Mouse (Mus musculus) forebrain, embryonic 14.5 days (tissue): ENCODE results near the gene Gm28051. TPM values are rescaled to one million over a fixed set of nuclear protein-coding genes. Genes with fewer than 3 reads are reported as not detected.

Experiments
- ATAC-seq: fragments of 200-750 bp; cut with Nextera tagmentation; 2 replicates; pipeline ENCODE4 v1.8.0; 2017; ENCODE audit warnings: mild to moderate bottlenecking, moderate library complexity
- DNase-seq: peaks from one replicate; pipeline ENCODE4 v3.0.0-alpha.2; 2015; ENCODE audit warnings: low spot score
- H3K27ac ChIP-seq: fragments of 300-500 bp; sonication (generic); 2 replicates; pipeline ENCODE4 v1.5.1; 2014; ENCODE audit warnings: low read depth, mild to moderate bottlenecking, control low read depth, low read length, moderate library complexity
- H3K27me3 ChIP-seq: fragments of 300-500 bp; sonication (generic); replicated peaks from 2 replicates; pipeline ENCODE4 v1.6.1; 2014; ENCODE audit warnings: low read length, control low read depth, mixed read lengths; ENCODE audit not compliant: control insufficient read depth, insufficient read depth
- H3K36me3 ChIP-seq: fragments of 300-500 bp; sonication (generic); 2 replicates; pipeline ENCODE4 v1.6.1; 2014; ENCODE audit warnings: low read length, control low read depth; ENCODE audit not compliant: control insufficient read depth, insufficient read depth
- H3K4me1 ChIP-seq: fragments of 300-500 bp; sonication (generic); 2 replicates; pipeline ENCODE4 v1.6.1; 2014; ENCODE audit warnings: antibody characterized with exemption, low read length, control low read depth; ENCODE audit not compliant: control insufficient read depth, insufficient read depth
- H3K4me2 ChIP-seq: fragments of 300-500 bp; sonication (generic); 2 replicates; pipeline ENCODE4 v1.6.1; 2014; ENCODE audit warnings: mild to moderate bottlenecking, control low read depth, low read length
- H3K4me3 ChIP-seq: fragments of 300-500 bp; sonication (generic); 2 replicates; pipeline ENCODE4 v1.5.1; 2014; ENCODE audit warnings: low read depth, low read length, control low read depth
- H3K9ac ChIP-seq: fragments of 300-500 bp; sonication (generic); 2 replicates; pipeline ENCODE4 v1.6.1; 2014; ENCODE audit warnings: mild to moderate bottlenecking, low read length, control low read depth, moderate library complexity
- H3K9me3 ChIP-seq: fragments of 300-500 bp; sonication (generic); replicated peaks from 2 replicates; pipeline ENCODE4 v1.6.1; 2016; ENCODE audit warnings: low read length, control low read depth, mixed read lengths; ENCODE audit not compliant: control insufficient read depth
- WGBS: fragments of 180-500 bp; shearing (Covaris S2); extraction: QIAGEN DNeasy Blood & Tissue Kit; methylation state at CpG from one replicate; pipeline ENCODE4 v1.1.7; 2014; 5-methylcytosine and 5-hydroxymethylcytosine counted together
- polyA plus RNA-seq: library from polyadenylated mRNA; unstranded; fragments of >200 nt; fragmentation: Nextera tagmentation; extraction: Ambion mirVana; gene quantifications from 2 replicates; pipeline ENCODE4 v1.2.1, GENCODE M21; 2014

The Gm28051 gene
- not detected in 2 replicates for polyA plus RNA-seq

DNA sequence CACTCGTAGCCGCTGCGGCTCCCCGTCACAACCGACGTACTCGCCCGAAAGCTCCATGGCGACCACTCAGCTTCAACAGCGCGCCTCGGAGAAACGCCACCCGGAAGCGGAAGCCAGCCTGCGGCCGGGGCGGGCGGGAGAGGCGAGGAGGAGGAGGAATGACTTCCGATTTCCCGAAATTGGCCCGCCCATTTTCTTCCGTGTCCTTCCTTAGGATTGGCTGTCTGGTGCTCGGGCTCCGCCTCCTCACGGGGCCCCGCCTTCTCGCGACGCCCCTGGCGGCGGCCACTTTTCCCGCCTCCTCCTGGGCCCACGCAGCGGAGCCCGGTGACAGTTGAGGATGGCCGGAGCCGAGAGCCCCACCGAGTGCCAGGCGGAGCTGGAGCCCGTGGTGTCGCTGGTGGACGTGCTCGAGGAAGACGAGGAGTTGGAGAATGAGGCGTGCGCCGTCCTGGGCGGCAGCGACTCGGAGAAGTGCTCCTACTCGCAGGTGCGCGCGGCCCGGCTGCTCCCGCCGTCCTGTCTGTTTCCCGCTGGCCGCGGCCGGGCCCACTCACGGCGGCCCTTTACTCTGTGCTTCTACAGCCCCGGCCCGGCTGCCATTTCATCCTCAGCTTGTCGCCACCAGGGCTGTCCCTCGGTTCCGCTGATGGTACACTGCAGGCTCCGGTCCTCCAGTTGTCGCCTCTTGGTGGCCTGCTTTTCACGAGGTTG, at the start of gene Gm28051, which contains the start of the genes Gon7 and Ubr7:
Gene Gm28051 (minus strand): TSS at position 77 of the 714 bp plus-strand sequence.
Gene Gon7 (minus strand): TSS at position 115 of the 714 bp plus-strand sequence.
Gene Ubr7 (plus strand): TSS at position 279 of the 714 bp plus-strand sequence.
- Histone ChIP-seq H3K4me3 (peak within 1 kb of the TSS; percentile 80), H3K9ac (peak within 1 kb of the TSS; percentile 84), H3K4me1 (peaks cover 9% of the 10 kb centered on the region), H3K4me2 (peak within 1 kb of the TSS; percentile 91), H3K36me3 (peaks cover 11% of the 10 kb centered on the region), H3K27me3 (no peaks in the 10 kb centered on the region), H3K27ac (peak within 1 kb of the TSS; percentile 78), H3K9me3 (no peaks in the 10 kb centered on the region)
- peak; percentile 98 for ATAC-seq
- under 1% methylated on average over 73 of the region's 73 CpGs for WGBS
- DNase-seq, result peak; percentile 99

DNA sequence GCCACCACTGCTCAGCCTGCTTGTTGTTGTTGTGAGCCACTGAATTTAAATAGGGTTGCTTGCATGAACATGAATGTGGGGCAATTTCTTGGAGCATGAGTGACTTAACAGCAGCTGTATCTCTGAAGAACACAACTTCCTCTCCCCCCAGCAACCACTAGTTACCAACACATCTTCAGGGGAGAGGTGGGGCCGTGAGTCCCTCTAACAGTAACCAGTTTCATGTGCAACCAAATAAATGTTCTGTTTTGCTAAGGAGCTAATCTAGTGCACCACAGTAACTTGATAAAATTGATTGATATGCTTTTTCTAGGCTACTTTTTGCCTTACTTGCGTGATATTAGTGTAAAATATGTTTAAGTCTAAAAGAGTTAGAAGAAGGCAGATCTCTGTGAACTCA, 42.0 kb upstream of the Gm28051 start:
- no peak overlapping the region for H3K9ac ChIP-seq
- no peaks in the 10 kb centered on the region for H3K4me1 ChIP-seq
- no peaks in the 10 kb centered on the region for H3K27me3 ChIP-seq
- ATAC-seq (no peak), DNase-seq (no peak)
- 96% methylated on average over 2 of the region's 2 CpGs for WGBS
- no peak overlapping the region for H3K4me3 ChIP-seq
- peaks cover 10% of the 10 kb centered on the region; the same call in 1 of the 2 replicates for H3K36me3 ChIP-seq
- no peak overlapping the region for H3K4me2 ChIP-seq
- no peak overlapping the region for H3K27ac ChIP-seq
- H3K9me3 ChIP-seq, result no peaks in the 10 kb centered on the region

DNA sequence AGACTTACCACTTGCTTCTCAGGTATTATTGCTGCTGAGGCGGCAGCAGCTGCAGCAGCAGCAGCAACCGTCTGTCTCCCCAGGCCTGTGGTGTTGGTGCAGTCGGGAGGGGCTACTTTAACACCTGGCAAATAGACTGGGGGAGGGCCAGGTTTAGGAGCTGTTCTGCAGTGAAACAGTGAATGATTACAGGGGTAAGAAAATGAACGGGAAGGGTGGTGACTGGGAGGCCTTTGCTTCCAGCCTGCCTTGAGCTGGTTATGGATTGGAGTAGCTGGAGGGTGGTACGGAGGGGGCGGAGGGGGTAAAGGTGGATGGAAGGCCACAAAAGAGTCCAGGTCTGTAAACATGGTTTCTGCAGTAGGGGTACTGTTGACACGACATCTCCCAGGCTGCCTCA, 30.4 kb upstream of the Gm28051 start:
- ATAC-seq (no peak), DNase-seq (no peak)
- H3K9me3 ChIP-seq, result no peaks in the 10 kb centered on the region
- H3K27me3 ChIP-seq, result no peaks in the 10 kb centered on the region
- H3K27ac ChIP-seq, result no peak overlapping the region
- no peak overlapping the region for H3K9ac ChIP-seq
- 91% methylated on average over 7 of the region's 7 CpGs for WGBS
- H3K4me1 ChIP-seq, result no peaks in the 10 kb centered on the region
- H3K36me3 ChIP-seq, result peaks cover 70% of the 10 kb centered on the region
- no peak overlapping the region for H3K4me3 ChIP-seq
- no peak overlapping the region for H3K4me2 ChIP-seq

- no peak for ATAC-seq
- Histone ChIP-seq H3K9me3 (no peaks in the 10 kb centered on the region), H3K4me2 (no peak overlapping the region), H3K9ac (no peak overlapping the region), H3K36me3 (peaks cover 57% of the 10 kb centered on the region), H3K4me3 (no peak overlapping the region), H3K27ac (no peak overlapping the region), H3K4me1 (no peaks in the 10 kb centered on the region), H3K27me3 (no peaks in the 10 kb centered on the region)
- DNase-seq, result no peak
- 86% methylated on average over 5 of the region's 5 CpGs for WGBS
These were observed 28.0 kb upstream of the Gm28051 start for GRCm38 (mm10) chr12:102785593-102785985.

DNA sequence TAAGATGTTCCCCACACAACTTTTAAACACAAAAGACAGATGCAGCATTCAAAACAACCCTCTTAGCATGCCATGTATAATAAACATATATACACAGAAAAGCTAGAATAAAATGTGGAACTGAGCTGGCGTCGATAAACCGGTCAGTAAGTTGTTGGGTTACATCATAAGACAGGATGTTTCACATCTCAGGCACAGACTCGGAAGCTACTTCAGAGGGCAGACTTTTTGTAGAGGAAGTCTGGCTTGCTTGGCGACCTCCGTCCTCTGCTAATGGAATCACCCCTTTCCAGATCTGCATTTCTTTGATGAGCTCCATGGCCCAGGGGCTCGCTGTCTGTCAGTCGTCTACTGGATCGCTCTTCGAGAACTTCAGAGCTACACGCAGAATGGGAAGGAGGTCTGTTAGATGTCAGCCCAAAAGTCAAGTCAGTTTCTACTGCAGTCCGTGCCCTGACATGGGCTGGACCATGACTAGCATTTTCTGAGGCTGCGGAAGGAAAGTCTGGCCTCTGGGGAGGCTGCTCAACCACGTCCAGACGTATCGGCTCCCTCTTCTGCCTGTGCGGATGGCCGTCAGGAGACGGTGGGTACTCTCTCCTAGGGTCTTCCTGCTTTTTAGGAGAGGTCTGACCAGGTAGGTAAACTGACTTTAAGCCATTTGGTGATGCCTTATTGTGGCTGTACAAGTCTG, 27.5 kb upstream of the Gm28051 start:
- no peak for ATAC-seq
- no peaks in the 10 kb centered on the region for H3K4me1 ChIP-seq
- no peak overlapping the region for H3K4me2 ChIP-seq
- H3K9ac ChIP-seq, result no peak overlapping the region
- H3K9me3 ChIP-seq, result no peaks in the 10 kb centered on the region
- H3K27ac ChIP-seq, result no peak overlapping the region
- no peaks in the 10 kb centered on the region for H3K27me3 ChIP-seq
- DNase-seq, result no peak
- no peak overlapping the region for H3K4me3 ChIP-seq
- 93% methylated on average over 19 of the region's 19 CpGs for WGBS
- peaks cover 52% of the 10 kb centered on the region for H3K36me3 ChIP-seq

DNA sequence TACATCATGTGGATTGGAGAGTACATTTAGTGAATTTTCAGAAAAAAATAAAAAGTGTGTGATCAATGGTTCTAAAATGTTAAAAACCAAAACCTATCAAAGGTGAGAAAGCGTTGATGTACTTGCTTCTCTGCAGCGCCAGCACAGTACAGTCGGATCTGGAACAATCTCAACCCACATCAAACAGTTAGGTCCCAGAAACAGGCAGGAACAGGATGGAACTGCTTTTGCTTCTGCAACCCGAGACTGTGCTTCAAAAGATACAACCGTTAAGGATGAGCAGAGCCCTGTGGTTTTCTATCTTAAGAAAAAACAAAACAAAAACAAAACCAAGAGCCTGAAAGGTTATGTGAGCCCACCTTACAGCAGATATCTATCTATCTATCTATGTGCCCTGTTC, 25.3 kb upstream of the Gm28051 start:
- 94% methylated on average over 5 of the region's 5 CpGs for WGBS
- ATAC-seq, result no peak

GRCm38 (mm10) chr12:102779452-102779851, 21.9 kb upstream of the Gm28051 start:
- DNase-seq, result peak; percentile 14
- H3K27ac ChIP-seq, result no peak overlapping the region
- H3K9ac ChIP-seq, result no peak overlapping the region
- no peak overlapping the region for H3K4me3 ChIP-seq
- 51% methylated on average over 3 of the region's 3 CpGs for WGBS
- H3K4me1 ChIP-seq, result no peaks in the 10 kb centered on the region
- H3K27me3 ChIP-seq, result no peaks in the 10 kb centered on the region
- no peaks in the 10 kb centered on the region for H3K9me3 ChIP-seq
- ATAC-seq, result no peak
- peaks cover 51% of the 10 kb centered on the region for H3K36me3 ChIP-seq
- H3K4me2 ChIP-seq, result no peak overlapping the region

More for the DNA sequence above, 25.3 kb upstream of the Gm28051 start:
- no peak overlapping the region for H3K4me3 ChIP-seq
- peaks cover 40% of the 10 kb centered on the region for H3K36me3 ChIP-seq
- no peaks in the 10 kb centered on the region for H3K9me3 ChIP-seq
- H3K27me3 ChIP-seq, result no peaks in the 10 kb centered on the region
- no peak overlapping the region for H3K4me2 ChIP-seq
- H3K27ac ChIP-seq, result no peak overlapping the region
- H3K9ac ChIP-seq, result no peak overlapping the region
- DNase-seq, result no peak
- H3K4me1 ChIP-seq, result no peaks in the 10 kb centered on the region

GRCm38 (mm10) chr12:102778151-102778550, 20.6 kb upstream of the Gm28051 start:
- Histone ChIP-seq H3K27me3 (no peaks in the 10 kb centered on the region), H3K9me3 (no peaks in the 10 kb centered on the region), H3K9ac (no peak overlapping the region), H3K4me2 (no peak overlapping the region), H3K27ac (no peak overlapping the region), H3K4me3 (no peak overlapping the region), H3K4me1 (no peaks in the 10 kb centered on the region), H3K36me3 (peaks cover 51% of the 10 kb centered on the region)
- 89% methylated on average over 5 of the region's 5 CpGs for WGBS
- no peak for DNase-seq
- ATAC-seq, result no peak

- no peaks in the 10 kb centered on the region for H3K27me3 ChIP-seq
These were observed 18.5 kb upstream of the Gm28051 start for GRCm38 (mm10) chr12:102776035-102776434.

More at GRCm38 (mm10) chr12:102776035-102776434, 18.5 kb upstream of the Gm28051 start:
- H3K9me3 ChIP-seq, result no peaks in the 10 kb centered on the region
- peaks cover 66% of the 10 kb centered on the region for H3K36me3 ChIP-seq
- no peak overlapping the region for H3K9ac ChIP-seq
- no peak overlapping the region for H3K27ac ChIP-seq
- no peak for ATAC-seq
- H3K4me3 ChIP-seq, result no peak overlapping the region
- DNase-seq, result no peak
- H3K4me1 ChIP-seq, result no peaks in the 10 kb centered on the region
- 93% methylated on average over 14 of the region's 14 CpGs for WGBS
- H3K4me2 ChIP-seq, result no peak overlapping the region
